Mouse (Mus musculus) inflammation-experienced regulatory T-cells, adult 6 months (primary cell): Measurements from ENCODE around the gene 4930519G04Rik. TPM values are rescaled to one million over a fixed set of nuclear protein-coding genes. Genes with fewer than 3 reads are reported as not detected.
A peak's percentile ranks its signal among the peaks of the same experiment; 100 is the strongest.
"Not testable (repeated sequence)": the region's sequence is repeated elsewhere in the genome, so short reads cannot be mapped to it uniquely, and the experiment has no call there.

ENCODE experiments used
- ATAC-seq: one replicate; pipeline ENCODE4 v1.8.0; 2017
- polyA plus RNA-seq, 3 experiments: library from polyadenylated mRNA; unstranded; fragments of 100-300 nt; shearing (Covaris generic); gene quantifications; one replicate each; pipeline ENCODE4 v1.2.1; 2017

Gene 4930519G04Rik
- polyA plus RNA-seq, 3 experiments from 2014 or later: not detected

DNA sequence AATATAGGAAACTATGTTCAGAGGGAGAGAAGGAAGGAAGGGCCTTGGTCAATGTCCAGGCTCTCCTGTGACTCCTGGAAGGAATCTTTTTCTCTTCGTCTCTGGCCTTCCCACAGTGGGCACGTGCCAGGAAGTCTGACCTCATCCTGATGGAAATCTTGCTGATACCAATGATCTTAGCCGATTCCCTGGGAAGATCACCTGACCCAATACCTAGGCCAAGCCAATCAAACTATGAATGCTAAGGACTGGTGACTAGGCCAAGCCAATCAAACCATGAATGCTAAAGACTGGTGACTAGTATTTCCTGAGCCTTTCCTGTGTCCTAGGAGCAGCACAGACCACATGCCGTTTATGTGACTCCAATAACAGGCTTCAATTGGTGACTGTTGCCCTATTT is 60.2 kb downstream of the 4930519G04Rik start:
- ATAC-seq: no peak

DNA sequence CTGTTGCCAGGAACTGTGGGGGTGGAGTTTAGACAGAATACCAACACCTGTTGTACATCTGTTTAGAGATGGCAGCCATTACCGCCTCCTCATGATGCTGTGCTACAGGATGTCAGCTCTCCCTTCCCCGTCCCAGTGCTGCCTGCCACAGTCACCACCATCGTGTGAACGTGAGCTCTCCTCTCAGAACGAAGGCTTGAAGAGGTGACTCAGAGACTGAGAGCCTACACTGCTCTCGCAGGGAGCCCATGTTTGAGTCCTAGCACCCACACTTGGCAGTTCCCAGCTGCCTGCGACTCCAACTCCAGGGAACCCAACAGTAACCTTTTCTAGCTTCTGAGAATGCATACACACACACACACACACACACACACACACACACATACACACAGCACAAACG is 61.4 kb downstream of the 4930519G04Rik start:
- no peak for ATAC-seq

DNA sequence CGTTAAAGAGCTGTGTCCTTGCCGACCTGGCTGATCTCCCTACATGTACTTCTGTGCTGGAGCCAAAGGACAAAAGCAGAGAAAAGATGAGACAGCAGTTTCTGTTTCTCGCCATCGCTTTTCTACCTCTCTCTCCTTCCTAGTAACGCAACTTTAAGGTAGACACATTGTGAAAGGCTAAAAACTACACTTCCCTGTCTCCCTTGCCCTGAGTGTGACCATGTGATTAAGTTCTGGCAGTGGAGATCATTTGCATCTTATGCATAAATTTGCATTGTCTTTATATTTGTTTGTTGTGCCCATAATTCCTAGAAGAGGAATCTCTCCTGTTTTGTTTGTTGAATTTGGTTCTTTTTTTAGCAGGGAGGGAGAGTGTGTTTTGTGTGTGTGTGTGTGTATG is 62.4 kb downstream of the 4930519G04Rik start:
- no peak for ATAC-seq

DNA sequence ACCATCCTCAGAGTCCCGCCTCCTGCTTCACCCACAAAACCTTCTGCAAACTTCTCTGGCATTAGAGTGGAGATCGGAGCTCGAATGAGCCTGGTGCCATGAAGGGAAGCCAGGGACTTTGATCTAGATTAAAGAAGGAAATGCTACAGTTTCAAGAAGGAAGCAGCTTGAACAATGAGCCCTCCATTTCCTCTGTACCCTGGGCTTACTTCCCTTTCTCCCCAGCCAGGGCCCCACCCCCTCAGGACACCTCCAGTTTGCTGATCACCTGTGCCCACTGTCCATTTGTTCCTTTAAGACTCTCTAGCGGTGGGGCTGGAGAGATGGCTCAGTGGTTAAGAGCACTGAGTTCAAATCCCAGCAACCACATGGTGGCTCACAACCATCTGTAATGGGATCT is 63.3 kb downstream of the 4930519G04Rik start:
- no peak for ATAC-seq

DNA sequence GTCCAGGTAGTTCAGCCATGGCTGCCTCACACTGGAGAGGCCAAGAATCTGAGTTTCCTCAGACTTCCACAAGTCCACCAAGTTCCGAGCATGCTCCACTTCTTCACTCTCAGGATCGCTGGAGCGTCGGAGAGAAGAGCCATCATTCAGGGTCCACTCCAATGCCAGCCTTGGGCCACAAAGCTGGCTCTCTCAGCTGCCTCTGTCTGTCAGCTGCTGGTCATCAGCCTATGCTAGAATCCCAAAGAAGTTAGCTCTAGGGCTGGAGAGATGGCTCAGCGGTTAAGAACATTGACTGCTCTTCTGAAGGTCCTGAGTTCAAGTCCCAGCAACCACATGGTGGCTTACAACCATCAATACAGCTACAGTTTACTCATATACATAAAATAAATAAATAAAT is 63.9 kb downstream of the 4930519G04Rik start:
- not testable (repeated sequence) for ATAC-seq

DNA sequence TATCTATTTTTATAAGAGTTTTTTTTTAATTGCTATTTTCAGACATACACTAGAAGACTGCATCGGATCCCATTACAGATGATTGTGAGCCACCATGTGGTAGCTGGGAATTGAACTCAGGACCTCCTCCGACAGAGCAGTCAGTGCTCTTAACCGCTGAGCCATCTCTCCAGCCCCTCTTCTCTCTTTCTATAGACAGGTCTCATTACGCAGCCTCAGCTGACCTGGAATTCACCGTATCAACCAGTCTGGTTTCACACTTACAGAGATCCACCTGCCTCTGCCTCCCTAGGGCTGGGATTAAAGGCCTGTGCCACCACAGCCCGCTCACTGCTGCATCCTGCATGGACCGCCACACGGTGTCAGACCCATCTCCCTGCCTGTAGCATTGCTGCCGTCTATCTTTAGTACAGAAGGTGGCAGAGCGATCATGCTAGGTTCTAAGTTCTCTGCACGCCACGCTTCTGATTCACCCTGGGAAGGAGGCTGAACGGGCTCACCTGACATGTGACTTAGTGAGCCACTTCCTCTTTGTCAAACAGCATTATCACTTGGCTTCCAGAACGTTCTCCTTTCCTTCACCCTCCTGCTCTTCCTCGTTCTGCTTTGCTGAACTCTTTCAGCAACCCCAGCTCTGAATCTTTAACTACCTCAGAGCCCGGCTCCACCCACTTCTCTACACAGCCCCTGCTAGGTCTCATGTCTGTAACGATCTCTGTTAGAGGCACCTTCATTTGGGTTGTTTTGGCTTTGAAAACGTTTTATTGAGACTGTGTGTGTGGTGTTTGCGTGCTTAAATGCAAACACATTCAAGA is 68.3 kb downstream of the 4930519G04Rik start:
- peak; percentile 91 for ATAC-seq

DNA sequence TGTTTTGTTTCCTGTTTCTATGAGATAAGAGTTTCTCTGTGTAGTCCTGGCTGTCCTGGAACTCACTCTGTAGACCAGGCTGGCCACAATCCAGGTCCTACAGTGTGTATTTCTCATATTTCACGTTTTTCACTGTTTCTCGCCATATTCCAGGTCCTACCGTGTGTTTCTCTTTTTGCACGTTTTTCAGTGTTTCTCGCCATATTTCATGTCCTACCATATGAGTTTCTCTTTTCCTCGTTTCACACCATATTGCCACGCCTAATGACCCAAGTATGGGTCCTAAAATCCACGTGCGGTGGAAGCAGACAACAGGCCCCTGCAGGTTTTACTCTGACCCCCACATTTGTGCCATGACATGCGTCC is 68.9 kb downstream of the 4930519G04Rik start:
- ATAC-seq: no peak

DNA sequence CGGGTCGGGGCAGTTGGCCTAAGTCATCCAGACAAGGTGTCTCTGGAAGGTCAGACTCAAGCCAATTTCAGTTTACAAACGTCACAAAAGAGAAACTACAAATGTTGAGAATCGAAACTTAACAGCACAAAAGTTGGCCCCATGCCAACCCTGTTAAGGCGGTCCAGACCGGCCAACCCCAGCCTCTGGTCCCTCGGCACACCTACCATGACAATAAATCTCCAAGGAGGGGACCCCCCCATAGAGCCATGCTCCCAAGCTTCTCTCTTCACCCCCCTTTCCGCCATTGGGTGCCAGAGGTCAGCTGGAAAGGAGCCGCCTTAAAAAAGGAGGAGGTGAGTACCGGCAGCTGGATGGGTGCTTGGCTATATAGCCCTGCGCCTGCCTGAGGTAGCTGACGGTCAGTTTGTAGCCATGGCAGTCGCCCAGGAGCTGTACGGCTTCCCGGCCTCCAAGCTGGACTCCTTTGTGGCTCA is 69.6 kb downstream of the 4930519G04Rik start, which contains the start of gene Oasl1:
Gene Oasl1 (plus strand): TSS at position 243 of the 476 bp plus-strand sequence.
- ATAC-seq: no peak

DNA sequence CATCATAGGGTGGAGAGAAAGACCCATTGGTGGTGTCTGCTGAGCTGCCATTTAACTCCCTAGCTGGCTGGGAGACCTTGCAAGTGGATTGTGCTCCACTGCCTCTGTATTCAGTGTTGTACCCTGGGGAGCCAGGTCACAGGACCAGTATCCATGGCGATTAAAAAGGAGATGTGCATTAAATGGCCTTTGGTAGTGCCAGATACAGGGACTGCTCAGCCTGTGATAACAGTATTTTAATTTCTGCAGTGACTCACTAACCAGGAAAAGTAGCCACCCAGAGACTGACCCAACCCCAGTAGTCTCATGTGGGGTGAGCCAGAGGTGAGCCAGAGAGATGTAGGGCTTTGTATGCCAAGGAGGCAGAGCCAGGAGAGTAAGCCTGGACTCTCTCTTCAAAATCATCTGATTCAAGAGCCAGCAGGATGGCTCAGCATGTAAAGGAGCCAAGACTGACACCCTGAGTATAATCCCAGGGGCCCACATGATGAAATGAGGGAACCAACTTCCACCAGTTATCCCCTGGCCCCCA is 72.8 kb downstream of the 4930519G04Rik start:
- ATAC-seq: no peak

DNA sequence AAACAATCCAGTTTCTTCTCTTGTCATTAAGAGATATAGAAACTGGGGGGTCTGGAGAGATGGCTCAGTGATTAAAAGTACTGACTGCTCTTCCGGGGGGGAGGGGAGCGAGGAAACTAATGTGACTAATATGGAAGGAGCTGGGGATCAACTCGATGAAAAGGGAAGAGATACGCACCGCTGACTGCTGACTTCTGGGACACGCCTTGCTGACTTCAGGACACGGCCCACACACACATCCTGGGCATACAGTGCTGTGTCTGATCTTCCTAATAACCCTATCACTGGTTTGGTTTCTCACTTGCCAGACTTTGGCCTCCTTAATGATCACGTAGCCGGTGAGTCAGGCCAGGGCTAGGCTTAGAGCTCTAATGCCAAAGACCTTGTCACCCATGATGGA is 73.3 kb downstream of the 4930519G04Rik start:
- ATAC-seq: no peak

DNA sequence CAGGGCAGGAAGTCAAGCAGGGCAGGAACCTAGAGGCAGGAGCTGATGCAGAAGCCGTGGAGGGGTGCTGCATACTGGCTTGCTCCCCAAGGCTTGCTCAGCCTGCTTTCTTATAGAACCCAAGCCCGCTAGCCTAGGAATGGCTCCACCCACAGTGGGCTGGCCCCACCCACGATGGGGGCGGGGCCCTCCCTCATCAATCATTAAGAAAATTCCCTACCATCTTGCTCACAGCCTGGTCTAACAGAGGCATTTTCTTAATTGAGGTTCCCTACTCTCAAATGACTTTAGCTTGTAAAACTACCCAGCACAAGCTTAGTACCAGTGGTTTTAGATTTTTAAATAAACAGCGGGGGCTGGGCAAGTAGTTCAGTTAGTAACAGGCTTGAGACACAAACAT is 78.2 kb downstream of the 4930519G04Rik start:
- ATAC-seq: no peak

DNA sequence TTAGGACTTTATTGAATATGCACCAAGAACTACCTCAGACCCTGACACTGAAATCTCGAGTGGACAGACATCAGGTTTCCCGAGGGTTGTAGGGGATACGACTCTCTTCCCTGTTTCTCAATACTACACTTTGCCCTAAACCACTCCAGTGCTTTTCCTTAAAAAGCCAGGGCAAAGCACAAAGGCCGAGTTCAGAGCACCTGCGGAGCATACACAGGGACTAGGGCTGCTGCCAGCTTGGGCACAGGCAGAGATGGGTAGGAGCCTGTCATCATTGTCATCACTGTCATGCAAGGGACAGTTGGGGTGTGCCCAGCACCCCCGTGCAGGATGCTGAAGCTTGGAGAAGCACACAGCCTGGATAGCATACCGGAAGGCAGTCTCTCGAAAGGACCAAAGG is 79.7 kb downstream of the 4930519G04Rik start:
- ATAC-seq: no peak

Other genes starting within 250 kb of the 4930519G04Rik start
- under 1 TPM; 0.19 to 0.90 (median 0.47) TPM for gene Trpv4, start 195.2 kb upstream of the 4930519G04Rik start, polyA plus RNA-seq
- 100 to 1,000 TPM; 220 to 248 (median 235) TPM for gene Gltp, start 162.7 kb upstream of the 4930519G04Rik start, polyA plus RNA-seq
- gene Tchp, start 145.9 kb upstream of the 4930519G04Rik start, polyA plus RNA-seq: 10 to 100 TPM in 2 of 3 experiments, 1 to 10 TPM in 1; 4.4 to 30.2 (median 13.8) TPM
- 10 to 100 TPM; 18.9 to 22.4 (median 21.2) TPM for gene Ankrd13a, start 79.0 kb upstream of the 4930519G04Rik start, polyA plus RNA-seq
- gene Git2, start 78.1 kb upstream of the 4930519G04Rik start, polyA plus RNA-seq: 100 to 1,000 TPM; 115 to 202 (median 146) TPM
- 10 to 100 TPM; 41.1 to 61.7 (median 50.2) TPM for gene 1500011B03Rik, start 30.2 kb upstream of the 4930519G04Rik start, polyA plus RNA-seq
- gene Gm9936, start 5.0 kb downstream of the 4930519G04Rik start, polyA plus RNA-seq: not detected
- 10 to 100 TPM in 2 of 3 experiments, 1 to 10 TPM in 1; 8.4 to 15.2 (median 12.1) TPM for gene Oasl2, start 43.3 kb downstream of the 4930519G04Rik start, polyA plus RNA-seq
- gene Oasl1, start 69.6 kb downstream of the 4930519G04Rik start, polyA plus RNA-seq: 1 to 10 TPM; 1.9 to 3.9 (median 2.6) TPM
- 10 to 100 TPM; 33.3 to 49.6 (median 36.0) TPM for gene 2210016L21Rik, start 88.5 kb downstream of the 4930519G04Rik start, polyA plus RNA-seq
- under 1 TPM in 1 of 3 experiments, not detected in 2; 0.17 TPM for gene Hnf1a, start 117.4 kb downstream of the 4930519G04Rik start, polyA plus RNA-seq
- 10 to 100 TPM; 13.6 to 17.2 (median 15.0) TPM for gene Sppl3, start 157.5 kb downstream of the 4930519G04Rik start, polyA plus RNA-seq
- 10 to 100 TPM; 14.8 to 23.2 (median 18.5) TPM for gene Gm10401, start 244.6 kb downstream of the 4930519G04Rik start, polyA plus RNA-seq